Mouse (Mus musculus): ENCODE data around the gene Myo18a. TPM values are rescaled to one million over a fixed set of nuclear protein-coding genes. Genes with fewer than 3 reads are reported as not detected.

The Myo18a gene
- polyA plus RNA-seq, 1 experiment, result 57.0 TPM

DNA sequence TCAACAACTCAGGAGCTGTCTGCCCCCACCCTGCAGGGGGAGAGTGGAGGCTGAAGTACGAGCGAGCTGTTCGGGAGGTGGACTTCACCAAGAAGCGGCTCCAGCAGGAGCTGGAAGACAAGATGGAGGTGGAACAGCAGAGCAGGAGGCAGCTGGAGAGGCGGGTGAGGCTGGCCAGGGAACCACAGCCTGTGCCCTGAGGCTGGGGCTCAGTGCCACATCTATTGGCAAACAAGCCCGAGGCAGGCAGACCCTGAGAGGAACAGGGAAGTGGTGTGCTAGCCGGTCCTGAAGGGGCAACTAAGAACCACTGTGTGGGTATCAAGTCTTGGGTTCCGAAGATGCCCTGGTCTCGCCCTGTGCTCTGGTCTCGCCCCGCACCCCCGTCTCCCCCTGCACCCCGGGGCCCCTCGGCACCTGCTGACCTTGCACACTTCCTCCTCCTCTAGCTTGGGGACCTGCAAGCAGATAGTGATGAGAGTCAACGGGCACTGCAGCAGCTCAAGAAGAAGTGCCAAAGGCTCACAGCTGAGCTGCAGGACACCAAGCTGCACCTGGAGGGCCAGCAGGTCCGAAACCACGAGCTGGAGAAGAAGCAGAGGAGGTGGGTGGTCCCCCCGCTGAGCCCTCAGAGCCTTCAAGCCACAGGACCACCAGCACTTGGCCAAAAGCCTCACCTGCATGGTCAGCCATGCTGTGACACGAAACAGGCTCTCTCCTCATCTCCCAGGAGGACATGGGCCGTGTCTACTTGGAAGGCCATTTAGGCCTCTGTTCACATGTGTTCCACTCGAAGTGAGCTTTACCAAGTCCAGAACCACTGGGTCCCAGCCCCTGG, 80.2 kb downstream of the Myo18a start:
- TF ChIP-seq CEBPB (IDR thresholded peaks at IDR 0.05; ENCODE audit: low read depth), result no peak
- TF ChIP-seq MYOD1 (IDR thresholded peaks at IDR 0.05; ENCODE audit: control insufficient read depth, insufficient read length, low read depth), result no peak
- no peak for TF ChIP-seq CTCF (IDR thresholded peaks at IDR 0.05; ENCODE audit: control insufficient read depth, insufficient read depth, insufficient read length)
- no peak for TF ChIP-seq MYOG (IDR thresholded peaks at IDR 0.05; ENCODE audit: control insufficient read depth, extremely low read depth, insufficient read length)
- TF ChIP-seq FOSL1 (IDR thresholded peaks at IDR 0.05; ENCODE audit: insufficient read depth, low read length, poor library complexity, severe bottlenecking), result no peak
- no peak for TF ChIP-seq USF1 (IDR thresholded peaks at IDR 0.05; ENCODE audit: low read depth)
- no peak for TF ChIP-seq MAX (IDR thresholded peaks at IDR 0.05)
- H3K79me2 ChIP-seq (ENCODE audit: control insufficient read depth, insufficient read depth), result no peaks in the 10 kb centered on the region
- H3K4me3 ChIP-seq (ENCODE audit: insufficient read depth, poor library complexity, severe bottlenecking), result no peak overlapping the region
- H3K79me3 ChIP-seq (ENCODE audit: low read depth), result no peaks in the 10 kb centered on the region
- H3K36me3 ChIP-seq (ENCODE audit: control insufficient read depth, insufficient read depth), result peaks cover 84% of the 10 kb centered on the region
- no peaks in the 10 kb centered on the region for H3K27me3 ChIP-seq (ENCODE audit: control insufficient read depth, insufficient read depth, insufficient read length)
- H3ac ChIP-seq (ENCODE audit: control insufficient read depth, insufficient read length, low read depth), result no peak overlapping the region

DNA sequence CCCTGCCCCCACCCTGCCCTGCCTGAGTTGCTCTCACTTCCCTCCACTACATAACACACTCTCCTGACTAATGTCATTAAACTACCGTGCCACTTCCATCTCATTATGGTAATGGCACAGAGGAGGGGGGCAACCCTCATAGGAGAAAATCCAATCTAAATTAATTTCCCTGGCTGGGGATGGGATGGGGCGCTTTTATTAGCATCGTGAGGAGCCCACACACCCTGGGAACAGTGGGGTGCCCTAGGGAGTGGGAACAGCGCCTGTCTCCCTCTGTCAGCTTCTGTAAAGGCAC, 80.8 kb downstream of the Myo18a start:
- Histone ChIP-seq H3K4me3 (ENCODE audit: insufficient read depth, poor library complexity, severe bottlenecking) (no peak overlapping the region), H3K27me3 (ENCODE audit: control insufficient read depth, insufficient read depth, insufficient read length) (no peaks in the 10 kb centered on the region), H3K79me2 (ENCODE audit: control insufficient read depth, insufficient read depth) (no peaks in the 10 kb centered on the region), H3ac (ENCODE audit: control insufficient read depth, insufficient read length, low read depth) (no peak overlapping the region), H3K79me3 (ENCODE audit: low read depth) (no peaks in the 10 kb centered on the region), H3K36me3 (ENCODE audit: control insufficient read depth, insufficient read depth) (peaks cover 85% of the 10 kb centered on the region)
- TF ChIP-seq CEBPB (IDR thresholded peaks at IDR 0.05; ENCODE audit: low read depth) (no peak), CTCF (IDR thresholded peaks at IDR 0.05; ENCODE audit: control insufficient read depth, insufficient read depth, insufficient read length) (no peak), MAX (IDR thresholded peaks at IDR 0.05) (no peak), USF1 (IDR thresholded peaks at IDR 0.05; ENCODE audit: low read depth) (no peak), MYOG (IDR thresholded peaks at IDR 0.05; ENCODE audit: control insufficient read depth, extremely low read depth, insufficient read length) (no peak), FOSL1 (IDR thresholded peaks at IDR 0.05; ENCODE audit: insufficient read depth, low read length, poor library complexity, severe bottlenecking) (no peak), MYOD1 (IDR thresholded peaks at IDR 0.05; ENCODE audit: control insufficient read depth, insufficient read length, low read depth) (no peak)

DNA sequence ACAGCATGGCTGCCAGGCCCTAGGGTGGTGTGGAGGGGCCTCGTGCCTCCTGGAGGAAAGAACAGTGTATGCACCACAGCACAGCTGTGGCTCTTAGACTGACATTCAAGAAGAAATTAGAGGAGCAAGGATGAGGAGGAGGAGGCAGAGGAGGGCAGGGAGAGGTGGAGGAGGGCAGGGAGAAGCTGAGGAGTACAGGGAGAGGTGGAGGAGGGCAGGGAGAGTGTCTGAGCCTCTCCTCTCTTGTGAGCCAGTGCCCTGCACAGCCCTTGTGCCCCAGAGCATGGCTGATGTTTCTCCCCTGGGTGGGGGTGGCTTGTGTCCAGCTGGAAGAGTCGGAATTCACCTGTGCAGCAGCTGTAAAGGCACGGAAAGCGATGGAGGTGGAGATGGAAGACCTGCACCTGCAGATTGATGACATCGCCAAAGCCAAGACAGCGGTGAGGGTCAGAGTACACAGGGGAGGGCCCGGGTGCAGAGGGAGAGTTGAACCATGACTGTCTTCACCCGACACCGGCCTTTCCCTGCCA, 84.6 kb downstream of the Myo18a start:
- Histone ChIP-seq H3K79me2 (ENCODE audit: control insufficient read depth, insufficient read depth) (no peaks in the 10 kb centered on the region), H3K4me3 (ENCODE audit: insufficient read depth, poor library complexity, severe bottlenecking) (no peak overlapping the region), H3ac (ENCODE audit: control insufficient read depth, insufficient read length, low read depth) (no peak overlapping the region), H3K36me3 (ENCODE audit: control insufficient read depth, insufficient read depth) (peaks cover 87% of the 10 kb centered on the region), H3K79me3 (ENCODE audit: low read depth) (no peaks in the 10 kb centered on the region), H3K27me3 (ENCODE audit: control insufficient read depth, insufficient read depth, insufficient read length) (no peaks in the 10 kb centered on the region)
- TF ChIP-seq USF1 (IDR thresholded peaks at IDR 0.05; ENCODE audit: low read depth) (no peak), MAX (IDR thresholded peaks at IDR 0.05) (no peak), MYOD1 (IDR thresholded peaks at IDR 0.05; ENCODE audit: control insufficient read depth, insufficient read length, low read depth) (no peak), FOSL1 (IDR thresholded peaks at IDR 0.05; ENCODE audit: insufficient read depth, low read length, poor library complexity, severe bottlenecking) (no peak), MYOG (IDR thresholded peaks at IDR 0.05; ENCODE audit: control insufficient read depth, extremely low read depth, insufficient read length) (no peak), CEBPB (IDR thresholded peaks at IDR 0.05; ENCODE audit: low read depth) (no peak)

DNA sequence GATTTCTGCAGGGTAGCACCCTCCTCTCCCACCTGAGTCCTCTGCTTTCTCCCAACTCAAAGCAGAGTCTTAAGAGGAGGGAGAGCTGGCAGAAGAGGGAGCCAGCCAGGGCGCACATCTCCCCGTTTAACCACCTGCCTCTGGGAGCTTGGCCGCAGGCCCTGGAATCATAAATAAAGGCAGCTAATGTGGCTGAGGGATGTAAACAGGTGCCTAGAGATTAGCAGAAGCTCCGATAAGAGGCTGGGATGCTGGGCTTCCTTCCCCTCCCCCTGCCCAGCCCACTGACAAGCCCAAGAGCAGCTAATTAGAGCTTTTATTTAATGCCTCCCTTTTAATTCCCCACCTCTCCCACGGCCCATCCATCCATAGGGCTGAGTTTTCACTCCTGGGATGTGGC, 85.1 kb downstream of the Myo18a start:
- no peaks in the 10 kb centered on the region for H3K27me3 ChIP-seq (ENCODE audit: control insufficient read depth, insufficient read depth, insufficient read length)

DNA sequence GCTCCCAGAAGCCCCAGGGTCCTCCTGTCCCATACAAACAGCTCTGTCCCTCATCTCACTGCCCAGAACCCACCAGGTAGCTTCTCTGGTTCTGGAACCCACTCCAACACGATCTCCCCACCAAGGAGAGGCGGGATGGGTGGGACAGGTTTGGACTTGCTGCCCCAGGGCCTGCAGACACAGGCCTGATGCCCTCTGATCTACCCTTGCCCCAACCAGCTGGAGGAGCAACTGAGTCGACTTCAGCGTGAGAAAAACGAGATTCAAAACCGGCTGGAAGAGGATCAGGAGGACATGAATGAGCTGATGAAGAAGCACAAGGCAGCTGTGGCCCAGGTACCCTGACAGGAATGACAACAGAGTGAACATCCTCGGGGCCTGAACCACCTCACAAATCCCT, 86.1 kb downstream of the Myo18a start:
- Histone ChIP-seq H3K79me3 (ENCODE audit: low read depth) (no peaks in the 10 kb centered on the region), H3K79me2 (ENCODE audit: control insufficient read depth, insufficient read depth) (no peaks in the 10 kb centered on the region), H3ac (ENCODE audit: control insufficient read depth, insufficient read length, low read depth) (no peak overlapping the region), H3K4me3 (ENCODE audit: insufficient read depth, poor library complexity, severe bottlenecking) (no peak overlapping the region), H3K36me3 (ENCODE audit: control insufficient read depth, insufficient read depth) (peaks cover 87% of the 10 kb centered on the region), H3K27me3 (ENCODE audit: control insufficient read depth, insufficient read depth, insufficient read length) (no peaks in the 10 kb centered on the region)
- no peak for TF ChIP-seq MAX (IDR thresholded peaks at IDR 0.05)
- no peak for TF ChIP-seq CEBPB (IDR thresholded peaks at IDR 0.05; ENCODE audit: low read depth)
- TF ChIP-seq FOSL1 (IDR thresholded peaks at IDR 0.05; ENCODE audit: insufficient read depth, low read length, poor library complexity, severe bottlenecking), result no peak
- TF ChIP-seq MYOD1 (IDR thresholded peaks at IDR 0.05; ENCODE audit: control insufficient read depth, insufficient read length, low read depth), result no peak
- no peak for TF ChIP-seq MYOG (IDR thresholded peaks at IDR 0.05; ENCODE audit: control insufficient read depth, extremely low read depth, insufficient read length)
- TF ChIP-seq CTCF (IDR thresholded peaks at IDR 0.05; ENCODE audit: control insufficient read depth, insufficient read depth, insufficient read length), result no peak
- no peak for TF ChIP-seq USF1 (IDR thresholded peaks at IDR 0.05; ENCODE audit: low read depth)

More for the DNA sequence above, 85.1 kb downstream of the Myo18a start:
- Histone ChIP-seq H3K36me3 (ENCODE audit: control insufficient read depth, insufficient read depth) (peaks cover 86% of the 10 kb centered on the region), H3K4me3 (ENCODE audit: insufficient read depth, poor library complexity, severe bottlenecking) (no peak overlapping the region), H3K79me2 (ENCODE audit: control insufficient read depth, insufficient read depth) (no peaks in the 10 kb centered on the region), H3ac (ENCODE audit: control insufficient read depth, insufficient read length, low read depth) (no peak overlapping the region), H3K79me3 (ENCODE audit: low read depth) (no peaks in the 10 kb centered on the region)
- TF ChIP-seq USF1 (IDR thresholded peaks at IDR 0.05; ENCODE audit: low read depth) (no peak), CTCF (IDR thresholded peaks at IDR 0.05; ENCODE audit: control insufficient read depth, insufficient read depth, insufficient read length) (no peak), MYOG (IDR thresholded peaks at IDR 0.05; ENCODE audit: control insufficient read depth, extremely low read depth, insufficient read length) (no peak), FOSL1 (IDR thresholded peaks at IDR 0.05; ENCODE audit: insufficient read depth, low read length, poor library complexity, severe bottlenecking) (no peak), CEBPB (IDR thresholded peaks at IDR 0.05; ENCODE audit: low read depth) (no peak), MYOD1 (IDR thresholded peaks at IDR 0.05; ENCODE audit: control insufficient read depth, insufficient read length, low read depth) (no peak), MAX (IDR thresholded peaks at IDR 0.05) (no peak)
